Mouse (Mus musculus) right cerebral cortex, adult 2 months (tissue): ENCODE data around the gene Taf4.

Source experiments
- DNase-seq, 2 experiments: peaks; one replicate each; pipeline ENCODE4 v3.0.0; 2021 to 2022; ENCODE audit warnings: low spot score in 2 of 2

The Taf4 gene

GRCm38 (mm10) chr2:179976628-179977343 is at the start of gene Taf4:
Taf4 (minus strand) TSS chr2:179976646.
- DNase-seq = peak; percentile 86 to 87

DNA sequence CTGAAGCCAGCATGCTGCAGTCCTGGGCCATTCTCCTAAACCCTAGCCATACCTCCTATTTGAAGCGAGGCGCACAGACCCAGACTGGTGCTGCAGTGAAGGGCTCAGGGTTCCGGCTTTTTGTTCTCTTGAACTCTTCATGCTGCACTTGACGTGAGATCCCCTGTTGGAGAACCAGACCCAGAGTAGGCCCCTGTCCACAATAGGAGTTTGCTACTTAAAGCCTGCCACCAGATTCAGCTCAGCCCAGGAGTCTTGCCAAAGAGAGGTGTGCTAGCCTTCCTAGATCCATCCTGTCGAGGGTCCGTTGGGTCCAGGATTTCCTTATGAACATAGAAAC is 49.4 kb upstream of the Taf4 start:
- no peak for DNase-seq

DNA sequence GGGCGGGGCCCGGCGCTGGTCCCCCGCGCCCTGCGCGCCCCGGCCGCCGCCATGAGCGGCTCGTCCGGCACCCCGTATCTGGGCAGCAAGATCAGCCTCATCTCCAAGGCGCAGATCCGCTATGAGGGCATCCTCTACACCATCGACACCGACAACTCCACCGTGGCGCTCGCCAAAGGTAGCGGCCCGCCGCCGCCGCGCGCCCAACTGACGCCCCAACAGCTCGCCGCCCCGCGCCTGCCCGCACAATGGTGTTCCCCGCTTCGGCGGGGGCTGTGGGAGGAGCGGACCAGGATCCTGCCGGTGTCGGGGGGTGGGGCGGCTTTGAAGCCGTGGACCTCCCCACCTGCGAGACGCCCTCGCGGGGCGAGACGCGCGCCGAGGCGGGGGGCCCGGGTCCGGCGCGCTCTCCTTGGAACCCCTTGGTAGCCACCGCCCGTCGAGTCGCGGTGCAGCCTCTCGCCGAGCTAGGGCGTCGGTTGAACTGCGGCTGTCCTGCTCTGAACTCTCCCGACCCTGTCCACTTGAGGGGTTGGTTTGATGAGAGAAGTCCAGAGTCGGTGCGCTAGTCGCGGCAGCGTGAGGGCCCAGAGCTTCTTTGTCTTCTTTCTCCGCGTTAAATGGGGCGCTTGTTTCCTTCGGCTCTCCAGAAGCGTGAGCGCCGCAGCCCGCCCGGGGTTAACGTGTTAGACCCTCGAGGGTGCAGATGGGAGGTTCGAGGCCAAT is 48.9 kb upstream of the Taf4 start:
- DNase-seq = peak in 1 of 2 experiments; percentile 44

GRCm38 (mm10) chr2:180024401-180025098 is 48.1 kb upstream of the Taf4 start, which contains the start of gene Lsm14b:
Lsm14b (plus strand) TSS chr2:180024987.
- DNase-seq = peak; percentile 96 to 98

DNA sequence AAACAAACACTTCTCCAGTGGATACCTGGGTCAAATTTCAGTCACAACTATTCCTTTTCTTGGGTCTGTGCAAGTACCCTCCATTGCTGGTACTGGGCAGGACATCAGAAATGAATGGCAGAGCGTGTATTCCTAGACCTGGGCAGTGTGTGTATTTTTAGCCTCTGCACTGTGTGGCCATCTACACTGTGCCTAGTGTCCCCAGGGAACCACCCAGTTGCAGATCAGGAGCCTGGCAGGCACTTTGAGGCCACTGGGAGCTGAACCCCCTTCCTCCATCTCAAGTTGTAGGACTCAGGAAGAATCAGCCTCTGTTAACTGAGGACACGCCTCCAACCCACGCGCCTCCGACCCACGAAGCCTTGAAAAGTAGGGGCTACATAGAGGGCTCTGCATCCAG is 46.3 kb upstream of the Taf4 start:
- DNase-seq = no peak

GRCm38 (mm10) chr2:180020919-180021318 is 44.5 kb upstream of the Taf4 start:
- DNase-seq = no peak

- no peak for DNase-seq
These were observed 43.7 kb upstream of the Taf4 start for GRCm38 (mm10) chr2:180020091-180020661.

GRCm38 (mm10) chr2:180018573-180018972 is 42.1 kb upstream of the Taf4 start:
- no peak for DNase-seq

- DNase-seq = no peak
These were observed 41.2 kb upstream of the Taf4 start for GRCm38 (mm10) chr2:180017632-180018031.

GRCm38 (mm10) chr2:180013686-180014085 is 37.2 kb upstream of the Taf4 start:
- DNase-seq = no peak

DNA sequence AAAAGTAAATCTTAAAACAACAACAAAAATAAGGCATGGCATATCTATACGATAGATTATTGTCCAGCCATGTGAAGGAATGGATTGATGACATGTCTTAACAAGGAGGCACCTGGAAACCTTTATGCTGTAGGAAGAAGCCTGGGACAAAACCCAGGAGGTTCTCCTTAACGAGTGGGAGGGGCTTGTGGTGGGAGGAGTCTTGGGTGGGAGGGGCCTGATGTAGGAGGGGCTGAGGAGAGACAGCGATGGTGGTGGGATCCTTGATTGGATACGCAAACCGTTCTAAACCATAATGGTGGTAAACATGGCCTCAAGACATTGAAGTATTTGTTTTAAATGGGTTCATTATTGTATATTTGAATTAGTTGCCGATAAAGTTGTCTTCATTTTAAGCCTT is 34.9 kb upstream of the Taf4 start:
- DNase-seq = no peak

- DNase-seq = no peak
These were observed 34.2 kb upstream of the Taf4 start for GRCm38 (mm10) chr2:180010686-180011085.

- no peak for DNase-seq
These were observed 30.0 kb upstream of the Taf4 start for GRCm38 (mm10) chr2:180006352-180007017.

GRCm38 (mm10) chr2:180005656-180006351 is 29.4 kb upstream of the Taf4 start:
- DNase-seq = no peak

DNA sequence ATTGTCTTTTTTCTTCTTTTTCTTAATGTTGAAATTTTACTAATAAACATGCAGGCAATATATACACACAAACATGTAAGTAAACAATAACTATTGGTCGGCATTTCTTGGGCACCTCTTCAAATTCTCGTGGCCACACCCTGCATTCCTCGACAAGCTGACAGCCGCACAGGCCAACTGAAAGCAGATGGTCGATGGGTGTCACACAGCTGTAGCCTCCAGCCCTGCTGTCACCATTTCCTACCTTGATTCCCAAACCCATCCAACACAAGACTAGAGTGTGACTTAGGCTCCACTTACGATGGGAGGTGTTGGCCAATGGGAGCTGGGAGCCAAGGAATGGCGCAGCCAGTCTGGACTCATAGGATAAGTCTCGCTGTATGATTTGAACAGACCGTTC is 25.2 kb upstream of the Taf4 start:
- DNase-seq = no peak

DNA sequence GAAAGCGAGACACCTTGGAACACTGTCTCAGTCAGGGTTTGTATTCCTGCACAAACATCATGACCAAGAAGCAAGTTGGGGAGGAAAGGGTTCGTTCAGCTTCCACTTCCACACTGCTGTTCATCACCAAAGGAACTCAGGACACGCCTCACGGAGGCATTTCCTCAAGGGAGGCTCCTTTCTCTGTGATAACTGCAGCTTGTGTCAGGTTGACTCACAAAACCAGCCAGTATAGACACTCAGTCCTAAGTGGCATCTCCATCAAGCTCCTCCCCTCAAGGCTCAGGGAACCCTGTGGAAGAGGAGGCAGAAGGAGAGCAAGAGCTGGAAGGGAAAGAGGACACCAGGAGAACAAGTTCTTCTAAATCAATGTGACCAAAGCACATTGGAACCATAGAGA is 22.0 kb upstream of the Taf4 start:
- no peak for DNase-seq

- DNase-seq = no peak
These were observed 16.6 kb upstream of the Taf4 start for GRCm38 (mm10) chr2:179993071-179993470.

- no peak for DNase-seq
These were observed 12.7 kb upstream of the Taf4 start for GRCm38 (mm10) chr2:179989098-179989497.

DNA sequence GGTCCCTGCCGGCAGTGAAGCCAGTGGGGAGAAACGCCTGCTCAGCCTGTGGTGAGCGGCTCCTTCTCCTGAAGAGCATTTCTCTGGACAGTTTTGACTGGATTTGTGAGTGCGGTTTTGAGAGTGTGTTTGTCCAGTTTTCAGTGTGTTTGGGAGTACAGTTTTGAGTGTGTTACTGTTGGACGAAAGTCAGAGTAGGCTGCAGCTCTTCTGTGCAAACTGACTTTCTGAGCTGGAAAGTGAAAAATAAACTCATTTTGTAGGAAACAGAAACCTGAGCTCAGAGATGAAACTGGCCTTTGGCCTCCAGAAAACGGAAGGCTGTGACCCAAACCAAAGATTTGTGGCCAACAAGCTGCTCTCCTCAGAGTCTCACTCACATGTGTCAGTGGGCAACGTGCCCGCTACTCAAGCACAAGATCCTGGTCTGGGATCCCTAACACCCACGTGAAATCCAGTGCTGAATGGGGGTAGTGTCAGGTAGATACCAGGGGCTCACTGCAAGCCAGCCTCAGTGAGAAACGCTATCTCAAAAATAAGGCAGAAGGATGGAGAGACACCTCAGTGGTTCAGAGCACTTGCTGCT is 10.1 kb upstream of the Taf4 start:
- DNase-seq = no peak

DNA sequence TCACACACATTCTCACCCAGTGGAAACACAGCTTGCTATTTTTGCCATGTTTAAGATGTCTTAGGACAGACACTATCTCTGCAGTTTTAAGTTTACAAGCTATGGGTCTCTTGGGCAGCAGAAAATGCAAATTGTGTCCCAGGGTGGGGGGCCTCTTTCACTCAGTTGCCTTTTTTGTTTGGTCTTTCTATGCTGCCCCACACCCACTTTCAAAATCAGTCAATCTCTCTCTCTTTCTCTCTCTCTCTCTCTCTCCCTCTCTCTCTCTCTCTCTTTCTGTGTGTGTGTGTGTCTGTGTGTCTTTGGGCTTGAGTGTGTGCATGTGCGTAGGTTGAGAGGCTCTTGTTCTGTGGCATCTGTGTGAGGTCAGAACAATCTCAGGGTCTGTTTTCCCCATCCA is 9.2 kb upstream of the Taf4 start:
- DNase-seq = no peak

DNA sequence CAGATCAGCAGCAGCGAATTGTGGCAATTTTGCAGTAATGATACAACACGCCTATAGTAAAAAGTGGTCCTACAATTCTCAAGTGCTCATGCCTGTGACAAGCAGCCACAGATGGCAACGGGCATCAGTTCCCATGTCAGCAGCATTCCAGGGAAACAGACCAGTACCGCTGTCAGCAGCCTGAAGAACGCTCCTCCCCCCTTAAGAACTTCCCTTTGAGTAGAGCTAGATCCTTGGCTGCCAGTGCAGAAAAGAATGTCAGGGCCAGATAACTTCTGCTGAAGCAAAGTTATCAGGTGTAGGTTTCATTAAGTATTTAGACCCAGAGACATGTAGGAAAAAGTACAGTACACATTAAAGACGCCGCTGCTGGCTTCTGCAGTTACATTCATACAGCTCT is 8.4 kb upstream of the Taf4 start:
- no peak for DNase-seq
